Mouse (Mus musculus) midbrain, embryonic 14.5 days (tissue): Measurements from ENCODE around the gene Obp1b. TPM values are rescaled to one million over a fixed set of nuclear protein-coding genes. Genes with fewer than 3 reads are reported as not detected.
"Not testable (repeated sequence)": the region's sequence is repeated elsewhere in the genome, so short reads cannot be mapped to it uniquely, and the experiment has no call there.

Experiments
- ATAC-seq: fragments of 200-750 bp; cut with Nextera tagmentation; 2 replicates; pipeline ENCODE4 v1.8.0; 2017; ENCODE audit warnings: moderate number of reproducible peaks, moderate library complexity; ENCODE audit not compliant: low FRiP score, low TSS enrichment
- DNase-seq: peaks from one replicate; pipeline ENCODE4 v3.0.0-alpha.2; 2015
- H3K27ac ChIP-seq: fragments of 300-500 bp; sonication (generic); replicated peaks from 2 replicates; pipeline ENCODE4 v1.5.1; 2014; ENCODE audit warnings: mild to moderate bottlenecking, low read depth, low read length, moderate library complexity
- H3K27me3 ChIP-seq: fragments of 300-500 bp; sonication (generic); 2 replicates; pipeline ENCODE4 v1.6.1; 2014; ENCODE audit warnings: low read length, control low read depth, mixed read lengths; ENCODE audit not compliant: control insufficient read depth, insufficient read depth
- H3K36me3 ChIP-seq: fragments of 300-500 bp; sonication (generic); 2 replicates; pipeline ENCODE4 v1.6.1; 2014; ENCODE audit warnings: low read length, control low read depth; ENCODE audit not compliant: control insufficient read depth, insufficient read depth
- H3K4me1 ChIP-seq: fragments of 300-500 bp; sonication (generic); 2 replicates; pipeline ENCODE4 v1.6.1; 2014; ENCODE audit warnings: mild to moderate bottlenecking, antibody characterized with exemption, low read length, control low read depth; ENCODE audit not compliant: control insufficient read depth, insufficient read depth
- H3K4me2 ChIP-seq: fragments of 300-500 bp; sonication (generic); 2 replicates; pipeline ENCODE4 v1.6.1; 2014; ENCODE audit warnings: mild to moderate bottlenecking, low read length, moderate library complexity
- H3K4me3 ChIP-seq: fragments of 300-500 bp; sonication (generic); replicated peaks from 2 replicates; pipeline ENCODE4 v1.5.1; 2014; ENCODE audit warnings: low read depth, low read length
- H3K9ac ChIP-seq: fragments of 300-500 bp; sonication (generic); replicated peaks from 2 replicates; pipeline ENCODE4 v1.6.1; 2014; ENCODE audit warnings: mild to moderate bottlenecking, low read length, moderate library complexity
- H3K9me3 ChIP-seq: fragments of 300-500 bp; sonication (generic); 2 replicates; pipeline ENCODE4 v1.6.1; 2016; ENCODE audit warnings: low read length, control low read depth, mixed read lengths; ENCODE audit not compliant: control insufficient read depth
- WGBS: fragments of 180-500 bp; shearing (Covaris S2); extraction: QIAGEN DNeasy Blood & Tissue Kit; methylation state at CpG from one replicate; pipeline ENCODE4 v1.1.7; 2014; 5-methylcytosine and 5-hydroxymethylcytosine counted together
- polyA plus RNA-seq: library from polyadenylated mRNA; unstranded; fragments of >200 nt; fragmentation: Nextera tagmentation; extraction: Ambion mirVana; gene quantifications from 2 replicates; pipeline ENCODE4 v1.2.1, GENCODE M21; 2014

The Obp1b gene
- not detected in 2 replicates for polyA plus RNA-seq

DNA sequence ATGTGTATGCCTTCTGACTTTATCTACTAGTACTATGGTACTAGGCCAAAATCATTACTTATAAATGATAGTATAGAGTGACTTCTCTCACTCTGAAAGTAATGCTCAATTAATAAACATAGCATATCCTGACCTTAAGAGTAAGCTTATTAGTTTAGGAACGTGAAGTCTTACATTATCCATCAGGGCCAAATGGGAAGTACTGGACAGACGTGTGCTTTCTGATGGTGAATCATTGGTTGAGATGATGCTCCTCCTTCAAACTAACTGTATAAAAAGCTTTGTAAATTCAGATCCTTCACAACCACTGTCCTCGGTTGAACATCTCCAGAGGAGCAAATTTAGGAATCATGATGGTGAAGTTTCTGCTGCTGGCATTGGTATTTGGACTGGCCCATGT lies at the start of gene Obp1b:
Gene Obp1b, plus strand, starts transcription at position 301 of the 400 bp plus-strand sequence.
- H3K4me2 ChIP-seq, H3K27ac ChIP-seq, ATAC-seq, H3K4me1 ChIP-seq, H3K27me3 ChIP-seq, H3K9ac ChIP-seq, H3K4me3 ChIP-seq, H3K36me3 ChIP-seq, H3K9me3 ChIP-seq, DNase-seq: not testable (repeated sequence)
- no CpG with 5 or more reads among the region's 3 CpGs for WGBS

DNA sequence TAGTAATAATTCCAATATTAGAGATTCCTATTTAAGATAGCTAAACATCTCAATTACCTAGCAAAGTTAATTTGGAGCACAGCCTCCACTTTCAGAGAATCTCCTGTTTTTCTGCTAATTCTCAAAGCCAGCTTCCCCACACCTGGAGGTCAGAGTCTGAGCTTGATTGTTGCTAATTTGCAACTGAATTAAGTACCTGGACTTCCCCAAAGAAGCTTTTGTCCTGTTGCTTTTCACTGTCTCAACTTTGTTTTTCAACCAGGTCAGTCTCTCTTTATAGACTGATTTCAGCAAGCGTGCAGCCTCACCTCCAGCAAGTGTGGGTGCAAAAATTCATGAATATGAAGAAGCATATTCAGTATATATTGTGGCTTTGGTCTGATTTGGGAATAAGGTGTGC lies 15.6 kb downstream of the Obp1b start:
- ATAC-seq, result not testable (repeated sequence)

DNA sequence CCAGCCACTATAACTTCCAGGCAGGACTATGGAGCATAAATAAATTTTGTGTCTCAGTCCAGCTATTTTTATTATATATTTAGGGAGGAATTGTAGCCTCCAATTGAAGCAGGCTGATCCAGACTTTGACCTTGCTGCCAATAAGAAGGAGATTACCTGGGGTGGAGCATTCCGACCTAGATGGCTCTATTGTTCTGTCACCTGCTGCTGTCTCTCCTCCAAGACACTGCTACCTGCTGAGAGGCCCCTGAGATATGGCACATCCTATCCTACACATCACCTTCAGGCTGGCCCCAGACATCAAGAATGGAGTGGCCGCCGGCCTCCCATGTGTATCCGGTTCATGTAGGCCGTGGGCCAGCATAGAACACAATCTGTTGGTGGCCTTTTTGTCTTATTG lies 16.3 kb downstream of the Obp1b start:
- Histone ChIP-seq H3K27me3 (no peaks in the 10 kb centered on the region), H3K4me1 (no peaks in the 10 kb centered on the region), H3K36me3 (no peaks in the 10 kb centered on the region), H3K4me3 (no peak overlapping the region), H3K27ac (no peak overlapping the region), H3K9ac (no peak overlapping the region), H3K9me3 (no peaks in the 10 kb centered on the region), H3K4me2 (no peak overlapping the region)
- 85% methylated on average over 5 of the region's 5 CpGs for WGBS
- no peak for ATAC-seq
- DNase-seq, result no peak

More for the DNA sequence above, 15.6 kb downstream of the Obp1b start:
- not testable (repeated sequence) for DNase-seq, H3K9me3 ChIP-seq, H3K4me2 ChIP-seq, H3K4me3 ChIP-seq, H3K4me1 ChIP-seq, H3K36me3 ChIP-seq, H3K27ac ChIP-seq, H3K27me3 ChIP-seq, H3K9ac ChIP-seq
- 63% methylated on average over 1 of the region's 1 CpGs for whole genome bisulfite sequencing

Other genes with a start within 250 kb of the Obp1b start
- gene Obp1a, start 95.4 kb upstream of the Obp1b start, polyA plus RNA-seq, result not detected in 2 replicates
- gene Gm5938, start 61.3 kb upstream of the Obp1b start, polyA plus RNA-seq, result not detected in 2 replicates
- gene Gm14743, start 59.1 kb downstream of the Obp1b start, polyA plus RNA-seq, result not detected in 2 replicates
- not detected in 2 replicates for gene 4930480E11Rik, start 182.9 kb downstream of the Obp1b start, polyA plus RNA-seq